Mouse (Mus musculus) activated CD4-positive, CD25-positive, alpha-beta regulatory T cell, adult 9 weeks (primary cell): ENCODE measurements around the gene Kcnh1. TPM values are rescaled to one million over a fixed set of nuclear protein-coding genes. Genes with fewer than 3 reads are reported as not detected.

Experiments used
- polyA plus RNA-seq: library from polyadenylated mRNA; unstranded; fragments of 100-300 nt; shearing (Covaris generic); gene quantifications from one replicate; pipeline ENCODE4 v1.2.1, GENCODE M21; 2017

The Kcnh1 gene
- polyA plus RNA-seq = not detected

GRCm38 (mm10) chr1:192190508-192191321 is at the start of gene Kcnh1:
Gene Kcnh1 (plus strand): TSS chr1:192190774.

Other genes starting within 250 kb of the Kcnh1 start
- gene Rd3, start 213.4 kb upstream of the Kcnh1 start, polyA plus RNA-seq = 1.2 TPM
- 169 TPM for gene Traf5, start 98.2 kb upstream of the Kcnh1 start, polyA plus RNA-seq
- 22.4 TPM for gene Rcor3, start 52.7 kb upstream of the Kcnh1 start, polyA plus RNA-seq